Mouse (Mus musculus): Measurements from ENCODE around the gene Ikbkg. TPM values are rescaled to one million over a fixed set of nuclear protein-coding genes. Genes with fewer than 3 reads are reported as not detected.
A peak's percentile ranks its signal among the peaks of the same experiment; 100 is the strongest.
"Not testable (repeated sequence)": the region's sequence is repeated elsewhere in the genome, so short reads cannot be mapped to it uniquely, and the experiment has no call there.

Ikbkg gene
- 18.6 and 21.7 TPM in 2 replicates for polyA plus RNA-seq (2016; fragmentation: Nextera tagmentation; extraction: Ambion mirVana)

DNA sequence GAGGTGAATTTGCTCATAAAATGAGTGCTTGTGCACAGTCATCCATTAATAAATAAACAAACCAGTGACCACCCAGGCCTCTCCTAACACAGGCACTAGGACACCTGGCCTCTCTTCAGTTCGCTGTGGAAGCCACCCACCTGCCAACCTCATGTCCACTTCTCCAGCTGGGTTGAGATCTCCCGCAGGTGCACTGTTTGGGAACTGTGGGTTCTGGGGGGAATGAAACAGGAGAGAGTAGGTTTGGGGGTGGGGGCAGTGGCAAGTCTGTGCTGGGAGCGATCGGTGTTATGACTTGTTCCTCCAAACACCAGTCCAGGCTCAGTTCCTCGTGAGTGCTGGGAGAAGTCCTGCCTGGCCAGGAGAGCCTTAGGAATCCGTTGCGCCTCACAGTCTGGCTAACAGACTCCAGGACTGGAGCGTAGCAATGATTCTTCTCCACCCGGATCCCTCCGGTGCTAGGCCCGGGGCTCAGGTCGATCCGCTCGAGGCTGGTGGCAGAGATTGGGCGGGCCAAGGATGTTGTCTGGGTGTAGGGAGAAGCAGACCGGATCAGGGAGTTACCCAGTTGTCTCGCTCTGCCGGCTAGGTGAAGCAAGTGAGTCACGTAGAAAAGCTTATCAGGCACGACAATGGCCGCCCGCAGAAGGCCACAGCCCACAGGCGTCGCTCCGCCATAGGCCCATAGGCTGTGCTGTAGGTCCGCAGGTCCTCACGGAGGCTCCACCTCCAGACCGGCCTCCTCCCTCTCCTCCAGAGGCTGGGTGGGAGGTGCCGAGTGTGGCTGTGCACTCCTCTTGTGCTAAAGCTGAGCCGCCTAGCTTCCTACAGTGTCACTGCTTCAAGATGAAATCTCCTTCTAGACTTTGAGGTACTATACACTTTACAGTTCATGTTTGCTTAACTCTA lies at the start of gene Ikbkg, which contains the start of gene Fam3a:
Ikbkg (plus strand) TSS at position 756 of the 909 bp plus-strand sequence.
Fam3a (minus strand) TSS at position 738 of the 909 bp plus-strand sequence.
- peak; percentile 97 for DNase-seq (ENCODE audit: low spot score)
- no peaks in the 10 kb centered on the region for H3K4me1 ChIP-seq
- peak within 1 kb of the TSS; percentile 68 for H3K4me3 ChIP-seq
- no peaks in the 10 kb centered on the region for H3K9me3 ChIP-seq
- no peaks in the 10 kb centered on the region for H3K36me3 ChIP-seq
- no peaks in the 10 kb centered on the region for H3K27me3 ChIP-seq (ENCODE audit: insufficient read depth, poor library complexity, severe bottlenecking)
- H3K27ac ChIP-seq = peak within 1 kb of the TSS; percentile 93
- WGBS = 11% methylated on average over 30 of the region's 30 CpGs

DNA sequence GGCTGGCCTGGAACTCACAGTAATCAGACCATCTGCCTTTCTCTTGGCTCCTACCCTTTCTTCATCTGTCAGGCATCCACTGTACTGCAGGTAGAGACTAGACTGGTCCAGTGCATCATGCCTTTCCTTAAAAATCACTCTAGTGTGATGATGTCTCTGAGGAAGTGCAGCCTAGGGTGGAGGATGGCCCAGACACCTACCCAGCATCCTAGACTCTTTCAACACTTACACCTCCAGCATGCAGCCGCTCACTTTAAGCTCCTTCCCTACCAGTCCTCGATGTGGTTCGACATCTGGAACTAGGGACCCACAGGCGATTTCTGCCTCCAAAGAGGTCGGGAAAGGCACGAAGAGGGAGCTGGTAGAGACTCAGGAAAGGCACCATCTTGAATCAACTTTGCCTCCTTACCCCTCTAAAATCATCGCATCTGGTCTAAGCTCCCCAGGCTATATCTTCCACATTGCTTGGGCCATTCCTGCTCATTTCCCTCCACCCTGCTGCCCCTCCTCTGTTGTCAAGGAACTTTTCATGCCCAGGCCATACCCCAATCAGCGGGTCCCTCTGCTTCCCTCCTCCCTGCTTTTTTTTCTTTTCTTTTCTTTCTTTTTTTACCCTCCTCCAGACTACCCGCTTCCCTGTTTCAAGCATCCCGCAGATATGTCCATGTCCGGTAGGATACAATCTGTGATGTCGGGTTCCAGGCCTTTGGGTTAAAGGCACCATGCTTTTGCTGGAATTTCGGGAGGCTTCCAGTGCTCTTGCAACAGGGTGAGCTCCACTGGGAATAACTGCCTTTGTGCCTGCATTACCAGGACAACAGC lies 40.2 kb upstream of the Ikbkg start:
- Histone ChIP-seq H3K4me3 (peak overlapping the region; percentile 62), H3K36me3 (no peaks in the 10 kb centered on the region), H3K27me3 (ENCODE audit: insufficient read depth, poor library complexity, severe bottlenecking) (no peaks in the 10 kb centered on the region), H3K9me3 (no peaks in the 10 kb centered on the region), H3K27ac (peak overlapping the region; percentile 76), H3K4me1 (0 out of 2 replicates have a peak, but pooled peaks cover 3% of the 10 kb centered on the region)
- WGBS = 22% methylated on average over 13 of the region's 13 CpGs
- no peak for DNase-seq (ENCODE audit: low spot score)

DNA sequence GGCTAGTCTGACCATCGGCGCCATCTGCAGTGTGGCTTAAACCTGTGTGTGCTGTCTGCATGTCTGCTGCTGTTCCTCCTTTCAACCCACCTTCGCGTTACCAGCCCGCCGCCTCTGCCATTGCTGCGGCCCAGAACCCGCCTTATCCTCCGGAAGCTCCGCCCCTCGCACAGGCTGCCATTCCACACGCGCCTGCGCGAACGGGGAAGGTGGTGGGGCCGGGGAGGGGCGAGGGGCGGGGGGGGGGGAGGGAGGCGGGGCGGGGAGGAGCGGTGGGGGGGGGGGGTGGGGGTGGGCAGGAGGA lies 39.7 kb upstream of the Ikbkg start, which contains the start of gene Lage3:
Lage3 (minus strand) TSS at position 152 of the 304 bp plus-strand sequence.
- Histone ChIP-seq H3K4me3 (peak within 1 kb of the TSS; percentile 62), H3K4me1 (0 out of 2 replicates have a peak, but pooled peaks cover 3% of the 10 kb centered on the region), H3K27me3 (ENCODE audit: insufficient read depth, poor library complexity, severe bottlenecking) (no peaks in the 10 kb centered on the region), H3K9me3 (no peaks in the 10 kb centered on the region), H3K27ac (peak within 1 kb of the TSS; percentile 76), H3K36me3 (no peaks in the 10 kb centered on the region)
- 29% methylated on average over 7 of the region's 22 CpGs for WGBS
- peak; percentile 84 for DNase-seq (ENCODE audit: low spot score)

DNA sequence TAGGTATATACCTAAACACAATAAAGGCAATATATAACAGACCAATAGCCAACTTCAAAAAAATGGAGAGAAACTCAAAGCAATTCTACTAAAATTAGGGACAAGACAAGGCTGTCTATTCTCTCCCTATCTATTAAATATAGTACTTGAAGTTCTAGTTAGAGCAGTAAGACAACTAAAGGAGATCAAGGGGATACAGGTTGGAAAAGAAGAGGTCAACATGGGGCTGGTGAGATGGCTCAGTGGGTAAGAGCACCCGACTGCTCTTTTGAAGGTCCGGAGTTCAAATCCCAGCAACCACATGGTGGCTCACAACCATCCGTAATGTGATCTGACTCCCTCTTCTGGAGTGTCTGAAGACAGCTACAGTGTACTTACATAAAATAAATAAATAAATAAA lies 36.0 kb upstream of the Ikbkg start:
- not testable (repeated sequence) for DNase-seq (ENCODE audit: low spot score); H3K9me3 ChIP-seq; H3K4me3 ChIP-seq; H3K27ac ChIP-seq; H3K36me3 ChIP-seq; H3K27me3 ChIP-seq (ENCODE audit: insufficient read depth, poor library complexity, severe bottlenecking); H3K4me1 ChIP-seq
- WGBS = 91% methylated on average over 3 of the region's 3 CpGs

DNA sequence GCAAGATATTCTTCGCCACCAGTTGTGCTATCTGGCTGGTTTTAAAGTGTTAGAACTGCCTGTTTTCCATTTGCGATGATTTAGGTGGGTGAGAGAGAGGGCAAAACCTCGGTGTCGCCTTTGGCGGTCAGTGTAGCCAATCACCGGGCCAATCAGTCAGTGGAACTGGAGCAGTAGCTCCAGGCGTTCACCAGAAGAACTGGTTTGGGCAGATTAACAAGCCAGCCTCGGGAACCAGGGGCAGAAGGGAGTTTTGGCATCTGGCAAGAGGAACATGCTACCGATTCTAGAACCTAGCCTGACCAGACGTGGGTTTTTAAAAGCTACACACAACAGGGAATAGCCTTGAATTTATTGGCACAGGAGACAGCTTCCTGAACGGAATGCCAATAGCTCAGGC lies 33.9 kb upstream of the Ikbkg start:
- 51% methylated on average over 11 of the region's 11 CpGs for whole genome bisulfite sequencing
- Histone ChIP-seq H3K27ac (no peak overlapping the region), H3K4me1 (no peaks in the 10 kb centered on the region), H3K27me3 (ENCODE audit: insufficient read depth, poor library complexity, severe bottlenecking) (no peaks in the 10 kb centered on the region), H3K9me3 (no peaks in the 10 kb centered on the region), H3K36me3 (no peaks in the 10 kb centered on the region), H3K4me3 (no peak overlapping the region)
- DNase-seq (ENCODE audit: low spot score) = no peak

DNA sequence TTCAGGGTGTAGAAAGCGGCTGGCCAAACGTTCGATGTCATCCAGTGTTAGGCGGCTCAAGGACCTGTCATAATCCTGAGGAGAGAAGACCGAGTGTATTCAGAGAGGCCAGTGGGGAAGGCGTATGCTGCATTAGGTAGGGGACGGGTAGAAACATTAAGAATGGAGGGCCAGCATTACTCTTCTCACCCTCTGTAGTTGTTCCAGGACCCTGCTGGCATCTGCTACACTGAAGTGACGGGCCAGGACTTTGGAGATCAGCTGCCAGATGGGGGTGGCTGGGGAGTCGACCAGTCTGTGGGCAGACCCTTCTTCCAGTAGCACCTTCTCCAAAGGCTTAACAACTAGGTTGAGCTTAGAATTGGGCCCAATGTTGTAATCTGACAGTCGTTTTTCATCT lies 25.6 kb upstream of the Ikbkg start:
- Histone ChIP-seq H3K27me3 (ENCODE audit: insufficient read depth, poor library complexity, severe bottlenecking) (no peaks in the 10 kb centered on the region), H3K9me3 (no peaks in the 10 kb centered on the region), H3K4me3 (peak overlapping the region; percentile 70), H3K36me3 (0 out of 2 replicates have a peak, but pooled peaks cover 13% of the 10 kb centered on the region), H3K4me1 (0 out of 2 replicates have a peak, but pooled peaks cover 12% of the 10 kb centered on the region), H3K27ac (peak overlapping the region; percentile 91)
- 69% methylated on average over 10 of the region's 10 CpGs for WGBS
- no peak for DNase-seq (ENCODE audit: low spot score)

DNA sequence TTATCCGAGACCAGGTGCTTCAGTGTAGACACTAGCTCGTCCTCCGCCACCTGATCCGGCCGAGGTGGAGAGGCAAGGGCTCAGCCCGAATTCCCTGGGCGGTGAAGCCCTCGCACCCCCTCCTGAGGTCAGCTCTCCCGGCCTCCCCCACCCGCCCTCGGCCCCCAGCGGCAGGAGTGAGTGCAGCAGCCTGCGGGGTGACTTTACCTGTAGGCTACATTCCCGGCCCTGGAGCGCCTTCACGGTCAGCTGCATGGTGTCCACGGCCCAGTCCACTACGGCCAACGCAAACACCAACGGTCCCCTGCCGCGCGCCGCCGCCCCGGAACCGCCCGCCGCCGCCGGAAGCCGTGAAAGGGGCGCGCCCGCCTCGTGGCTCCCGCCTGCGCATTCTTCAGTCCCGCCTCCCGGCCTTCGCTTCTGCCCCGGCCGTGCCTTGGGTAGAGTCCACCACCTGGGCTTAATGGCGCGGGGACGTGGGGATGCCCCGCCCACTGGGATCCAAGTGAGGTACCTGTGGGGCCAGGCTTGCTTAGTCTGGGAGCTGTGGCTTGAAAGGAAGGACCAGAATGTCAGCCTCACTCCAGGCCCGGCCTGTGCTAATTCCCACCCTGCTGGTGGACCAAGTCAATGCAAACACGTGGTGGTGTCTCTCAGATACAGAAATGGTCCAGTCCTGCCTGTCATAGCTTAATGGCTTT lies 24.7 kb upstream of the Ikbkg start:
- H3K9me3 ChIP-seq = no peaks in the 10 kb centered on the region
- WGBS = 15% methylated on average over 46 of the region's 49 CpGs
- peak overlapping the region; percentile 91 for H3K27ac ChIP-seq
- peak overlapping the region; percentile 70 for H3K4me3 ChIP-seq
- H3K4me1 ChIP-seq = 0 out of 2 replicates have a peak, but pooled peaks cover 14% of the 10 kb centered on the region
- no peaks in the 10 kb centered on the region for H3K27me3 ChIP-seq (ENCODE audit: insufficient read depth, poor library complexity, severe bottlenecking)
- DNase-seq (ENCODE audit: low spot score) = peak; percentile 84
- 0 out of 2 replicates have a peak, but pooled peaks cover 13% of the 10 kb centered on the region for H3K36me3 ChIP-seq

DNA sequence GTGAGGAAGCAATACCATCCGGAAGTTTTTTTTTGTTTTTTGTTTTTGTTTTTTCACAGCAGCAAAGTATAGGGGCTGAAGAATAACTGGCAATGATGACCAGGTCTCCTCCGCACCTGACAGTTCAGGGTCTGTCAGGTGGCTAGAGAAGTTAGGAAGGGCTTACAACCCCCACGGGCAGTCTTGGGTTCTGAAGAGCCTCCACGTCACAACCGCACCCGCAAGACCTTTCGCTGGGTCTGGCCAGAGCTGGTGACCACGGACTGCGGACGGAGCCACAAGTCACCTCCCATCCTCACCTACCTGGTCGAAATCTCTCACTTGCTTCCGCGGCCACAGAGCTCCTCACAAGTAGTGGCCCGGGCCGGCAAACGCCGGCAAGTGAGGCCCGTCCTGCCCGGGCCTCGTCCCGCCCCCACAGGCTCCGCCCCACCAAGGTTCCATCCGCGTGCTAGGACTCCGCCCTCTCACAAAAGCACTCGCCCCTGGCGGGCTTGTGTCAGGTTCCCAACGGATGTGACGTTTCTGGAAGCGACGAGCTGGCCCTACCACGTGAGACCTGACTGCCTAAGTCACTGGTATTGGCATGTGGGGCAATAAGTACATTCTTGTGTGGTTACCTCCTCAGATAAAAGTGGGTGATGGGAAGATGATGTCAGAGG lies 20.1 kb upstream of the Ikbkg start, which contains the start of the genes Ubl4a and Slc10a3:
Ubl4a (minus strand) TSS at position 331 of the 662 bp plus-strand sequence.
Slc10a3 (minus strand) TSS at position 462 of the 662 bp plus-strand sequence.
- 28% methylated on average over 32 of the region's 32 CpGs for WGBS
- 0 out of 2 replicates have a peak, but pooled peaks cover 4% of the 10 kb centered on the region for H3K36me3 ChIP-seq
- H3K9me3 ChIP-seq = no peaks in the 10 kb centered on the region
- H3K27ac ChIP-seq = peak within 1 kb of the TSS; percentile 81
- no peaks in the 10 kb centered on the region for H3K27me3 ChIP-seq (ENCODE audit: insufficient read depth, poor library complexity, severe bottlenecking)
- H3K4me3 ChIP-seq = peak within 1 kb of the TSS; percentile 62
- peak; percentile 95 for DNase-seq (ENCODE audit: low spot score)
- 0 out of 2 replicates have a peak, but pooled peaks cover 4% of the 10 kb centered on the region for H3K4me1 ChIP-seq

DNA sequence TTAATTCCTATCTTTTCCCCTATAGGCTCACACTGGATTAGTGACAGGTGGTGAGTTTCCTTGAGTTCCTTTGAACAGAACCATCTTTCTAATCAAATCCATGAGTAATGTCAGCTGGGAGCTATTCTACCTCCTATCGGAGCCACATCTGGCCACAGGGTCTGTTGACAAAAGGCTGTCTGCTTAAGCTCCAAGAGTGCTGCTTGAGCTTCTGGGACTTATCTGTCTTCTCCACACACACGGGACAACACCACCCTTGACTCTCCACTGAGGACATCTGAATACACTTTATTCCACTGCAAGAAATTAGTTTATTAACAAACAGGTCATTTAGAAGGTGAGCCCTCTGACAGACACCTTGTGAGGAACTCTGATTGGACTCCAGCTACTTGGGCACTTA lies 8.6 kb upstream of the Ikbkg start:
- Histone ChIP-seq H3K4me1 (no peaks in the 10 kb centered on the region), H3K27me3 (ENCODE audit: insufficient read depth, poor library complexity, severe bottlenecking) (no peaks in the 10 kb centered on the region), H3K27ac (no peak overlapping the region), H3K36me3 (peaks cover 24% of the 10 kb centered on the region), H3K9me3 (no peaks in the 10 kb centered on the region), H3K4me3 (no peak overlapping the region)
- 81% methylated on average over 2 of the region's 2 CpGs for WGBS
- DNase-seq (ENCODE audit: low spot score) = peak; percentile 71

DNA sequence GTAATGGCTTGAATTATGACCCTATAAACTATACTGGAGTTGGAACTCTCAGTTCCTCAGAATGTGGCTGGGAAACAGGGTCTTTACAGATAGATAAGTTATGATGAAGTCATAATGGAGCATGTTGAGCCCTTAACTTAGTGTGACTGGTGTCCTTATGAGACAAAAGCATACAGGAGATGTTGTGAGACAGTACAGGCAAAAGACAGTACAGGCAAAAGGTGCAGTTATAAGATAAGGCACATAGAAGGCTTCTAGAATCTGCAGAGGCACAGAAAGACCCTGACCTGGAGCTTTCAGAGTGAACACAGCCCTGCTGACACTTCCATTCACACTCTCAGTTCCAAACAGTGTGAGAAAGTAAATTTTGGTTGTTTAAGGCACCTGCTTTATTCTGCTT lies 4.9 kb upstream of the Ikbkg start:
- H3K27ac ChIP-seq = no peak overlapping the region
- no peak overlapping the region for H3K4me3 ChIP-seq
- no peaks in the 10 kb centered on the region for H3K27me3 ChIP-seq (ENCODE audit: insufficient read depth, poor library complexity, severe bottlenecking)
- no peaks in the 10 kb centered on the region for H3K9me3 ChIP-seq
- no peak for DNase-seq (ENCODE audit: low spot score)
- peaks cover 24% of the 10 kb centered on the region for H3K36me3 ChIP-seq
- no peaks in the 10 kb centered on the region for H3K4me1 ChIP-seq

DNA sequence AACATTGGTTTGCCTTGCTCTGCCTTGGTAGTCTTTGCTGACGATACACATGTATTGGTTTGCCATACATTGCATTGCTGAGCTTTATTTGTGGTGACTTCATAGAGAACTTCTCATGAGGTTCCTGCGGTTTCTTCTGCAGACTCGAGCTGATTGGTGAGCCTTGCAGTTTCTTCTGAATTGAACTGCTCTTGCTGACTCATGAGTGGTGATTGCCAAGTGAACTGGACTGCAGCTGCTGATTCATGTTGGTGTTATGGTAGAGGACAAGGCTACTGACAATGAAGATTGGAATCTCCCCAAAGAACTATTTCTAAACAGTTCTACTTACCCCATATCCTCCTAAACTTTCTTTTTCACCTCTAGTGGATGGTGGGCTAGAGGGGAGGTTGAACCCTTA lies 7.0 kb downstream of the Ikbkg start:
- Histone ChIP-seq H3K4me3 (no peak overlapping the region), H3K27ac (no peak overlapping the region), H3K27me3 (ENCODE audit: insufficient read depth, poor library complexity, severe bottlenecking) (no peaks in the 10 kb centered on the region), H3K36me3 (no peaks in the 10 kb centered on the region), H3K4me1 (no peaks in the 10 kb centered on the region), H3K9me3 (no peaks in the 10 kb centered on the region)
- WGBS = 81% methylated on average over 3 of the region's 3 CpGs
- DNase-seq (ENCODE audit: low spot score) = no peak

DNA sequence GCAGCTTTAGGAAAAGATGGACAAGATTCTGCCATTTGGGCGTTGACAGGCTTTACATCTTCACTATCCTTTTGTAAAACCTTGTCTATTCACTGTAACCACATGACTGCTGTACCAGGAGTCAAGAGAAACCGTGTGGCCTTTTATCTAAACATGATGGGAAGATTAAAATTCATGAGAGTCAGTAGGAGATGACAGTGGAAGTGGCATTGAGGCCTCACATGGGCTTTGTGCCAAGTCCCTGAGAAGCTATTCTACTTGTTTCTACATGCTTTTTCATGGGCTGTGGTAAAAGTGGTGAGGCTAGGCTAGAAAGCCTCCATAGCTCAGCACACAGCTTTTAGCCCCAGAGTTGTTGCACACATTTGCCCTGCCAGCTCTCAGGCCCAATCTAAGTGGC lies 15.2 kb downstream of the Ikbkg start:
- 0 out of 2 replicates have a peak, but pooled peaks cover 3% of the 10 kb centered on the region for H3K36me3 ChIP-seq
- no peak for DNase-seq (ENCODE audit: low spot score)
- no peaks in the 10 kb centered on the region for H3K9me3 ChIP-seq
- WGBS = 66% methylated on average over 2 of the region's 2 CpGs
- H3K4me1 ChIP-seq = no peaks in the 10 kb centered on the region
- H3K27ac ChIP-seq = no peak overlapping the region
- no peaks in the 10 kb centered on the region for H3K27me3 ChIP-seq (ENCODE audit: insufficient read depth, poor library complexity, severe bottlenecking)
- H3K4me3 ChIP-seq = no peak overlapping the region
